Mouse (Mus musculus) E14TG2a.4 (cell line): ENCODE data around the gene Plin4.
"Not testable (repeated sequence)": the region's sequence is repeated elsewhere in the genome, so short reads cannot be mapped to it uniquely, and the experiment has no call there.

Experiments used
- H3K27me3 ChIP-seq: 2 replicates; pipeline ENCODE4 v1.6.1; 2014; ENCODE audit warnings: low read length, control low read depth; ENCODE audit not compliant: insufficient read depth
- H3K36me3 ChIP-seq: 2 replicates; pipeline ENCODE4 v1.6.1; 2014; ENCODE audit warnings: low read length, control low read depth; ENCODE audit not compliant: insufficient read depth
- H3K4me1 ChIP-seq: replicated peaks from 2 replicates; pipeline ENCODE4 v1.6.1; 2014; ENCODE audit warnings: low read depth, low read length, control low read depth
- H3K4me3 ChIP-seq: replicated peaks from 2 replicates; pipeline ENCODE4 v1.5.1; 2014; ENCODE audit warnings: mild to moderate bottlenecking, low read length
- H3K9me3 ChIP-seq: 2 replicates; pipeline ENCODE4 v1.6.1; 2014; ENCODE audit warnings: low read length, control low read depth
- CTCF ChIP-seq: conservative IDR thresholded peaks from 2 replicates; pipeline ENCODE4 v1.5.1; 2014; ENCODE audit warnings: low read length
- NANOG ChIP-seq: IDR thresholded peaks from 2 replicates; pipeline ENCODE4 v1.6.1; 2014; ENCODE audit warnings: borderline replicate concordance, low read length, mixed read lengths
- POU5F1 ChIP-seq: IDR thresholded peaks from 2 replicates; pipeline ENCODE4 v1.6.1; 2014; ENCODE audit warnings: low read length, borderline replicate concordance

Gene Plin4

DNA sequence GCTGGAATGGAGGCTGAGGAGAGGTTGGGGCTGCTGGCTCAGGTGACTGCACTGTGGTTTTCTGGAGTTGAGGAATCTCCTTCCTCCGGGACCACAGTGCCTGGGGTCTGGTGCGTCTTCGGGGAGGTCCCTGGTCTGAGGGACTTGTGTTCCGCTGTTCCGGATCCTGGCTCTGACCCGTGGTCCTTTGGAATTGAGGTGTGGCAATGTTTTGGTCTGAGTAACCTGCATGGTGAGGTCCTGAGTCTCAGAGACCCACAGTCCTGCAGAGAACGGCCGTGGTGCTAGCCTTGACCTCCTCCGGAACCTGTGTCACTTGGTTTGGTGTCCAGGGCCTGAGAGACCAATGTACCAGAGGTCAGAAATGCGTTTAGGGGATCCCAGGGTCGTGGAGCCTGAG is 29.7 kb downstream of the Plin4 start:
- TF ChIP-seq POU5F1 (no peak), NANOG (no peak), CTCF (no peak)
- Histone ChIP-seq H3K9me3 (no peaks in the 10 kb centered on the region), H3K4me1 (peaks cover 45% of the 10 kb centered on the region), H3K27me3 (no peaks in the 10 kb centered on the region), H3K4me3 (peak overlapping the region; percentile 96), H3K36me3 (peaks cover 30% of the 10 kb centered on the region)

DNA sequence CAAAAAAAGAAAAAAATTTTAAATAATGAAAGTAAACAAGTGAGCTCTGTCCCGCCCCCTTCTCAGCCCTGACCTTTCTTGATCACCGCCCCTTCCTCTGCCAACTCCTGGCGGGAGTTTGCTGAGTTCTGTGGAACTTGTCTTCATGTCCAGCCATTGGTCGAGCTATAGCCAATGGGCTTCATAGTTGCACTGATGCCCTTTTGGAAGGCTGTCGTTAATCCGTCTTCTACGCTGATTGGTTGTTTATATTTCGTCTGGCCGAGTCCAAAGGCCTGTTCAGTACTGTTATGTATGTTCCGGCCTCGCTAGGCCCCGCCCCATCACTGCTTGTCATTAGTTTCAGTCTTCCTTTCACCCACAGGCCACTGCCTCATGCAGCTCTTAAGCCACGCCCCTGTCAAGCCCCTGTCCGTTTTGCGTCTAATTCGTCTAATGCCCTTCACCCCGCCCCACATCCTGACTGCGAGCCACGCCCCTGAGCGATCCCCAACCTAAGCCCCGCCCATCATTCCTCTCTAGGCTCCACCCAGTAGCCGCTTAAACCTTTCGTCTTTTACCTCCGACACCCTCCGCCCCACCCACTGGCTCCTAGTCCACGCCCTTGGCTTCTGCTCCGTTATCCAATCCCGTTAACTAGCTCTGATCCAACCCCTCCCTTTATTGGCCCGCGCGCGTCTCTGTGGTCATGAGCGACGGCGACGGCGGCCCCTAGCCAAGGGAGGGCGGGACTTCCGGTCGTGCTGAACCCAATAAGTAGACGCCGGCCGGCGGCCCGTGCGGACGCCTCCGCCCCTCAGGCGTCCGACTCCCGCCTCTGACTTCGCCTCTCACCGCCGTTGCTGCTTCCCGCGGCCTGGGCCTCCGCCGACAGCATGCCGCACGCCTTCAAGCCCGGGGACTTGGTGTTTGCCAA is 30.5 kb downstream of the Plin4 start, which contains the start of gene Hdgfl2:
Gene Hdgfl2, plus strand, starts transcription at position 755 of the 916 bp plus-strand sequence.
- peak within 1 kb of the TSS; percentile 96 for H3K4me3 ChIP-seq
- no peak for TF ChIP-seq CTCF
- TF ChIP-seq NANOG: no peak
- no peak for TF ChIP-seq POU5F1
- peaks cover 23% of the 10 kb centered on the region for H3K36me3 ChIP-seq
- no peaks in the 10 kb centered on the region for H3K9me3 ChIP-seq
- peaks cover 47% of the 10 kb centered on the region for H3K4me1 ChIP-seq
- no peaks in the 10 kb centered on the region for H3K27me3 ChIP-seq

DNA sequence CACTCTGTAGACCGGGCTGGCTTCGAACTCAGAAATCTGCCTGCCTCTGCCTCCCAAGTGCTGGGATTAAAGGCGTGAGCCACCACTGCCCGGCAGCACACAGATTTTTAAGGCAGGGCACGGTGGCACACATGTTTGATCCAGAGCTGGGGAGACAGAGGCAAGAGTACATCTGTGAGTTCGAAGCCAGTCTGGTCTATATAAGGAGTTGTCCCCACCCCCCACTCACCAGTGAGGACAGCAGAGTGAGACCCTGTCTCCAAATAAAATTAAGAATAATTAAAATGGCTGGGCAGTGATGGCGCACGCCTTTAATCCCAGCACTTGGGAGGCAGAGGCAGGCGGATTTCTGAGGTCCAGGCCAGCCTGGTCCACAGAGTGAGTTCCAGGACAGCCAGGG is 31.2 kb downstream of the Plin4 start:
- Histone ChIP-seq H3K4me1 (peaks cover 53% of the 10 kb centered on the region), H3K36me3 (peaks cover 18% of the 10 kb centered on the region), H3K4me3 (peak overlapping the region; percentile 69)
- not testable (repeated sequence) for H3K27me3 ChIP-seq, H3K9me3 ChIP-seq

DNA sequence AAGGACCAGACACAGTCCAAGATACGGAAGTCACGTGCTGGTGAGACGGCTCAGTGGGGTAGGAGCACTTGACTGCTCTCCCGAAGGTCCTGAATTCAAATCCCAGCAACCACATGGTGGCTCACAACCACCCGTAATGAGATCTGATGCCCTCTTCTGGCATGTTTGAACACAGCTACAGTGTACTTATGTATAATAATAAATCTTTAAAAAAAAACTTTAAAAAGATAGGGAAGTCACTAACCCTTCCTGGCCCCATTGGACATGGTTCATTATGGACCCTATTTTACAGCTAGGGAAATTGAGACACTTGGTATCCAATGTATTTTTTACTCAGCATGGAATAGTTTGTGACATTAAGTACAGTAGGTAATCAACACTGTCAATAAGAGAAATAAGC is 32.1 kb downstream of the Plin4 start:
- peaks cover 18% of the 10 kb centered on the region for H3K36me3 ChIP-seq
- H3K4me1 ChIP-seq: peaks cover 50% of the 10 kb centered on the region
- H3K4me3 ChIP-seq: no peak overlapping the region
- TF ChIP-seq CTCF (no peak), NANOG (no peak), POU5F1 (no peak)
- H3K9me3 ChIP-seq: no peaks in the 10 kb centered on the region
- H3K27me3 ChIP-seq: no peaks in the 10 kb centered on the region

DNA sequence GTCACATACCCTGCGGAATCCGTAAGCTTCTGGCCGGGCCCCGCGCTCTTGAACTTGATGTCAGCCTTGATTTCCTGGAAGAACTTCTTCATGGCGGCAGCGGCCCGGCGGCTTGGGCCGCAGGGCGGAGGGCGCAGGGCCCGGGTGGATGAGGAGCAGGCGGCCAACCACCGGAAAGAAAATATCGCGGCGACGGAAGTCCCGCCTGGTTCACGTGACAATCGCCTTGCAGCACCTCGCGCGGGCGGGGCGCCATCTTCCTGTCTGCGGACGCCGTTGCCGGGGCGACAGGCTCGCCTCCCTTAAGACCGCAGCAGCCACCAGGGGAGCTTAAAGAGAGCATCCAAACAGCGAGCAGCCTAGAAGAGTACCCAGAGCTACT is 34.8 kb downstream of the Plin4 start, which contains the start of gene Ubxn6:
Gene Ubxn6, minus strand, starts transcription at position 202 of the 382 bp plus-strand sequence.
- TF ChIP-seq CTCF (no peak), NANOG (no peak), POU5F1 (no peak)
- Histone ChIP-seq H3K4me3 (peak within 1 kb of the TSS; percentile 91), H3K36me3 (peaks cover 38% of the 10 kb centered on the region), H3K4me1 (peaks cover 35% of the 10 kb centered on the region), H3K27me3 (no peaks in the 10 kb centered on the region), H3K9me3 (no peaks in the 10 kb centered on the region)

DNA sequence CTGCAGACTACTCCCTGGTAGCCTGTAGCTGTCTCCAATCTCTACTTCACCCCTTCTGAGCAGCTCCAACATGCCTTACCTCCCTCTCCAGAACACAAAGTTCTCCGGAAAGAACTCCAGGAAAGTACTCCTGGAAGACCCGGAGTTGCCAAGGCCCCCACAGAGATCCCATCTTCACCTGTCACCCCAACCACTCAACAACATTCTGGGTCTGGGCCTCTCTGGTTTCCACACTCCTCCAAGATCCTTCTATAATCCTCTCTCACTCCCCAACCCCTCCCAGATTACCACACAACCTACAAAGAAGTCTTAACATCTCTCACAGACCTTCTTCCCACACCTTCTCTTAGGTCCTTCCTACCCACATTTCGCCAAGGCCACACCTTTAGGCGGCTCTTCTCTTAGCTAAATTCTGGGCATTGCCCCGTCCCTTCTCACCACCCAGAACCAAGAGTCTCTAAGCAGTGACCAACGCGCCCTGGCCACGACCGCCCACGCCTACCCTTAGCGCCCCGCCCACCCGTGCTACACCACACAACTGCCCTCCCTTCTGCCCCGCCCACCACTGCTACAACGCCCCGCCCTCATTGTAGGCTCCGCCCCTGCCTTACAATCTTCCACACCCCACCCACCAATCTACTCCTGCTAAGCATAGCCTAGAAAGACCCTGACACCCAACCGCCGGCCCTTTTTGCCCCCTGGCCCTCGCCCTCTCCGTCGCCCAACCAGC is 35.3 kb downstream of the Plin4 start:
- no peak for TF ChIP-seq POU5F1
- Histone ChIP-seq H3K9me3 (no peaks in the 10 kb centered on the region), H3K4me3 (peak overlapping the region; percentile 91), H3K27me3 (no peaks in the 10 kb centered on the region), H3K36me3 (peaks cover 43% of the 10 kb centered on the region), H3K4me1 (peaks cover 41% of the 10 kb centered on the region)

DNA sequence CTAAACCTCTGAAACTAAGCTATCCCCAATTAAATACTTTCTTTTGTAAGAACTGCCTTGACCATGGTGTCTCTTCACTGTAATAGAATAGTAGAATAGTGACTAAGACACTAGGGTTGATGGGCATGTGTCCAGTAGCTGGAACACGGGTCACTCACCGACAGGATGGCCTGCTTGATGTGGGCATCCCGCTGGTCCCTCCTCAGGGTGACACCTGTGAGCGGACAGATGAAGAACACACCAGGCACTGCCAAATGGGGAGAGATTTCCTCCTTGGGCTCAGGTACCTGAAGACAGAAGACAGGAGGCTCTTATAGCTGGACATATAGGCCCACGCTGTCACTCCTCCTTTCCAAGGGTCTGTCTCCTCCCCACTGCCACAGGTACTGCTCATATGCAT is 37.4 kb downstream of the Plin4 start:
- no peak overlapping the region for H3K4me3 ChIP-seq
- no peak for TF ChIP-seq POU5F1
- TF ChIP-seq CTCF: no peak
- no peak for TF ChIP-seq NANOG
- H3K9me3 ChIP-seq: no peaks in the 10 kb centered on the region
- H3K36me3 ChIP-seq: peaks cover 63% of the 10 kb centered on the region
- peaks cover 51% of the 10 kb centered on the region for H3K4me1 ChIP-seq
- no peaks in the 10 kb centered on the region for H3K27me3 ChIP-seq

DNA sequence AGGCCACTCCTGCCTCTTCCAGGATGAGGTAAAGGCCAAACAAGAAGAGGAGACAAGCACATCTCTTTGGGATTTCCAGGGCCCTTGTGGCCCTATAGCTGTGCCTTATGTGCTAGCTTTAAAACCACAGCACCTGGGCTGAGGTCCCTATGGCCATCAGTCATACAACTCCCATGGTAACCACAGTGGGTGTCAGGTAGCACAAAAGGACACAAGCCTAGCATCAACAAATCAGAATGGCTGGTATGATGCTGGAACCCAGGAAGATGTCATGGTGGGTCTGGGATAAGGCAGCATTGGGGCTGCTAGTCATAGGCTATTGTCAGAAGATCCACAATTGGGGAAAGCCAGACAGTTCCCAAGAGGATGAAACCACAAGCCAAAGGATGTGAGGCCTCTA is 38.5 kb downstream of the Plin4 start:
- H3K4me1 ChIP-seq: peaks cover 54% of the 10 kb centered on the region
- no peak overlapping the region for H3K4me3 ChIP-seq
- no peak for TF ChIP-seq NANOG
- no peak for TF ChIP-seq CTCF
- no peak for TF ChIP-seq POU5F1
- H3K9me3 ChIP-seq: no peaks in the 10 kb centered on the region
- H3K27me3 ChIP-seq: no peaks in the 10 kb centered on the region
- peaks cover 75% of the 10 kb centered on the region for H3K36me3 ChIP-seq
